Mouse (Mus musculus) kidney, embryonic 14.5 days (tissue): ENCODE results near the gene Gpx7. TPM values are rescaled to one million over a fixed set of nuclear protein-coding genes. Genes with fewer than 3 reads are reported as not detected.
A peak's percentile ranks its signal among the peaks of the same experiment; 100 is the strongest.

ENCODE experiments used
- ATAC-seq: fragments of 200-750 bp; cut with Nextera tagmentation; 2 replicates; pipeline ENCODE4 v1.8.0; 2017; ENCODE audit warnings: moderate number of reproducible peaks, mild to moderate bottlenecking, moderate TSS enrichment, moderate library complexity; ENCODE audit not compliant: low FRiP score, low TSS enrichment
- H3K27ac ChIP-seq: fragments of 300-500 bp; sonication (generic); 2 replicates; pipeline ENCODE4 v1.5.1; 2014; ENCODE audit warnings: low read depth, mild to moderate bottlenecking, low read length, moderate library complexity, mixed read lengths
- H3K27me3 ChIP-seq: fragments of 300-500 bp; sonication (generic); 2 replicates; pipeline ENCODE4 v1.6.1; 2014; ENCODE audit warnings: mild to moderate bottlenecking, low read length; ENCODE audit not compliant: control insufficient read depth, insufficient read depth
- H3K36me3 ChIP-seq: fragments of 300-500 bp; sonication (generic); 2 replicates; pipeline ENCODE4 v1.6.1; 2014; ENCODE audit warnings: low read length, mixed read lengths; ENCODE audit not compliant: control insufficient read depth, insufficient read depth
- H3K4me1 ChIP-seq: fragments of 300-500 bp; sonication (generic); 2 replicates; pipeline ENCODE4 v1.6.1; 2014; ENCODE audit warnings: low read length, mixed read lengths; ENCODE audit not compliant: control insufficient read depth, insufficient read depth
- H3K4me2 ChIP-seq: fragments of 300-500 bp; sonication (generic); replicated peaks from 2 replicates; pipeline ENCODE4 v1.6.1; 2014; ENCODE audit warnings: low read depth, mild to moderate bottlenecking, low read length
- H3K4me3 ChIP-seq: fragments of 300-500 bp; sonication (generic); 2 replicates; pipeline ENCODE4 v1.5.1; 2014; ENCODE audit warnings: mild to moderate bottlenecking, low read length
- H3K9ac ChIP-seq: fragments of 300-500 bp; sonication (generic); 2 replicates; pipeline ENCODE4 v1.6.1; 2014; ENCODE audit warnings: low read depth, mild to moderate bottlenecking, low read length, moderate library complexity
- H3K9me3 ChIP-seq: fragments of 300-500 bp; sonication (generic); 2 replicates; pipeline ENCODE4 v1.6.1; 2016; ENCODE audit warnings: low read length; ENCODE audit not compliant: control insufficient read depth
- WGBS: fragments of 180-500 bp; shearing (Covaris S2); extraction: QIAGEN DNeasy Blood & Tissue Kit; methylation state at CpG from one replicate; pipeline ENCODE4 v1.1.7; 2014; 5-methylcytosine and 5-hydroxymethylcytosine counted together
- polyA plus RNA-seq: library from polyadenylated mRNA; unstranded; fragments of >200 nt; fragmentation: Nextera tagmentation; extraction: Ambion mirVana; gene quantifications from 2 replicates; pipeline ENCODE4 v1.2.1, GENCODE M21; 2014

The Gpx7 gene
- polyA plus RNA-seq, 1 experiment from 2014 or later, result 52.1 TPM

DNA sequence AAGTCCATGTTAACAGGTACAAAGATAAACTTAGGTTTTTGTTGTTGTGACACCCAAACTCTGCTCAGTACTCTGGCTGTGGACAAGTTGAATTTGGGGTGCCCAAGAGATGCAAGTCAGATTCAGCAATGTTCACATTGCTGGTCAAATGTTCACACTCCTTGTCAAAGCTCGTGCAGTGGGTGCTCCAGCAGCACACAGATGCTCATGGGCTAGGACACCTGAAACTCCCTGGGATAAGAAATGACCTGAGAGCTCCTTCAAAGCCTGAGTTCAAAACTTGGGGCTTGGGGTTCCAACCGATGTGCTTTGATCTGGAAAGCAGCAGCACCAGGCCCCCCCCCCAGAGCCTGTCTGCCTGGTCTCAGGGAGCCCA, 24.8 kb upstream of the Gpx7 start:
- Histone ChIP-seq H3K36me3 (no peaks in the 10 kb centered on the region), H3K4me3 (no peak overlapping the region), H3K9me3 (no peaks in the 10 kb centered on the region), H3K27ac (peak overlapping the region; percentile 30; the same call in 1 of the 2 replicates), H3K4me2 (no peak overlapping the region), H3K27me3 (no peaks in the 10 kb centered on the region), H3K4me1 (peaks cover 16% of the 10 kb centered on the region), H3K9ac (no peak overlapping the region)
- ATAC-seq, result no peak
- 37% methylated on average over 2 of the region's 2 CpGs for WGBS

DNA sequence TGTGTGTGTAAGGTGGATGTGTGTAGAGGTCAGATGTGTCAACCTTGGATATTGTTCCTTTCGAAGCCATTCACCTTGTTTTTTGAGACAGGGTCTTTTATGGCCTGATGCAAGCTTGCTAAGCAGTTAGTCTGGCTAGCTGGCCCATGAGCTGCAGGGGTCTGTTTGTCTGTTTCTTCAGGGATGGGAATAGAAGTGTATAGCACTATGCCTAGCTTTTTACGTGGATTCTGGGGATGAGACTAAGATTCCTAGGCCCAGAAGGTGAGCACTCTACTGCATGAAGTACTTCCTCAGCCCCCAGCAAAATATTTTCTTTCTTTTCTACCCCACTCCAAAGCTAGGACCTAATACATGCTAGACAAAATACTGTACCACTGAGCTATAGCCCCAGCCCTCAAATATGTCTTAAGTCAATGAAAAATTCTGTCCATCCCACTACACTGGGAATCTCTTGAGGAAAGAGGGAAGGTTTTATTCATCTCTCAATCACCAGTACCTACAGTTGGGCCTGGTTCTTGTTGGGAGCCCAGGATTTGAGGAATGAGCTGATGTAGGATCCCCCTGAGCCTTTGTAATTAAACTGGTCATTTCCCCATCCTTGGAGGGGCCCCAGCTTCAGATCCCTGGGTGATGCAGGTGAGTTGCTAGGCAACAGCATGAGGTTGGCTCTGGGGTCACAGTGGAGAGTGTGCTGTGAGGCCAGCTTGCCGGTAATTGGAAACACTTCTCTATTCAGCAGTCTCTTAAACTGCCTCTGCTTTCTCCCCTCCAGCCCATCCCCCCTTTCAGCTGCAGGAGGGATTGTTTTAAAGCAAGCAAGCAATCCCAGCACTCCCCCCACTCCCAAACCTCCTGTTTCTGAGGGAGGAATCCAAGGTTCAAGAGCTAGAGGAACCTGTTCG, 24.1 kb upstream of the Gpx7 start:
- Histone ChIP-seq H3K27ac (peak overlapping the region; percentile 30; the same call in 1 of the 2 replicates), H3K9ac (no peak overlapping the region), H3K9me3 (no peaks in the 10 kb centered on the region), H3K4me2 (no peak overlapping the region), H3K4me1 (peaks cover 16% of the 10 kb centered on the region), H3K4me3 (no peak overlapping the region), H3K27me3 (no peaks in the 10 kb centered on the region), H3K36me3 (no peaks in the 10 kb centered on the region)
- ATAC-seq, result peak; percentile 89
- WGBS, result 36% methylated on average over 4 of the region's 4 CpGs

DNA sequence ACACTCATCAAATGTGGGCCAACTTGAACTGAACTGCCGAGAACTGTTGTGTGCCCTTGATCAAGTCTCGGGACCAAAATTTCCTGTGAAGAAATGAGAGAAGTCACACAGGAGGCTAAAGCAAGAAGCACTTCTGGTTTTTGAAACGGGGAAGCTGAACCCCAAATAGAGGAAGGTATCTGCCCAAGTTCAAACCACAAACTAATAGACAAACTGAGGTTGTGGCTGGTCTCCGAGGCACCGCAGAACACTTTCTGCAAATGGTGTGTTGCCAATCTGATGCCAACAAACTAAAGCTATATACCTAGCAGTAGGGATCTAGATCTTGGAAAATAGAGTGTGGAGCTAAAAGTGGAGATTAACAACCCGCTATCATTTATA, 21.6 kb upstream of the Gpx7 start:
- 89% methylated on average over 6 of the region's 6 CpGs for WGBS
- peaks cover 12% of the 10 kb centered on the region for H3K4me1 ChIP-seq

DNA sequence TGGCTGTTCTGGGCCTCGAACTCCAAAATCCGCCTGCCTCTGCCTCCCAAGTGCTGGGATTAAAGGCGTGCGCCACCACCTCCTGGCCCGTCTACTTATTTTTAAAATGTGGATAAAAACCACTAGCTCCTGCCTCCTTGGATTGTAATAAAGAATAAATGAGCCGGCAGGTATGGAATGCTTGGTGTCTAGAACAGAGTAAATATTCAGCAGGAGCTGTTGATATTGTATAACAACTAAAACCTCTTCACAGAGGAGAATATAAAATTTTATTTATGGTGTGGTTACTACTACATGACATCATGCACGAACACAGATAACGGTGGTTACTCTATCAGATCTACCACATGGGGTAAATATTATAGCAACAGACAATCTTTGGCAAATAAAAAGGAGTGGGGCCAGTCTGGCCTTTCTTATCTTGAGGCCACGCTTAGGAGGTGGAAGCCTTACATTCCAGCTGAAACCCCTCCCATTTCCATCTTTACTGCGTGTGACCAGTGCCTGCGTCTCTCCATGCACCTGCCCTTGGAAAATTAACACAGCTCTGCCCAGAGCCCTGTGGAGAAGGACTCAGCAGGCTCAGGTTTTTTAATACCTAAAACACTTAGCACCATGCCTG, 21.1 kb upstream of the Gpx7 start:
- Histone ChIP-seq H3K9me3 (no peaks in the 10 kb centered on the region), H3K9ac (no peak overlapping the region), H3K27me3 (no peaks in the 10 kb centered on the region), H3K36me3 (no peaks in the 10 kb centered on the region), H3K4me1 (peaks cover 10% of the 10 kb centered on the region; the same call in 1 of the 2 replicates), H3K4me2 (no peak overlapping the region), H3K4me3 (no peak overlapping the region), H3K27ac (no peak overlapping the region)
- 66% methylated on average over 11 of the region's 11 CpGs for WGBS
- no peak for ATAC-seq

More for the DNA sequence above, 21.6 kb upstream of the Gpx7 start:
- Histone ChIP-seq H3K4me2 (no peak overlapping the region), H3K9ac (no peak overlapping the region), H3K4me3 (no peak overlapping the region), H3K27ac (no peak overlapping the region), H3K9me3 (no peaks in the 10 kb centered on the region), H3K36me3 (no peaks in the 10 kb centered on the region), H3K27me3 (no peaks in the 10 kb centered on the region)
- no peak for ATAC-seq

DNA sequence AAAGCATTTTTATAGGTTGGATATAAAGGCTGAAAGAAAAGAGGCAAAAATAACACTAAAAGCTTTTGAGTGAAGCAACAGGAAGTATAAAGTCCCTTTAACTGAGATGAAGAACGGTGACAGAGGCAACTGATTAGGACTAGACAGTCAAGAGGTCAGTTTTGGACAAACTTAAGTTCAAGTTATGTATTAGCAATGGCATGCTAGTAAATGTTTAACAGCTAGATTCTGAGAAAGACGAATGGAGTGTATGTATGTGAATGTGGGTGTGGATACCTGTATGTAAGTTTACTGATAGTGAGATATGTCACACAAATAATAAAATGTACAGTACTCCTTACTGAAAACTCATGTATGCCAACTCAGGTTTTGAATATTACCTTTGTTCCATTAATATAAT, 17.8 kb upstream of the Gpx7 start:
- Histone ChIP-seq H3K4me3 (no peak overlapping the region), H3K27ac (no peak overlapping the region), H3K27me3 (no peaks in the 10 kb centered on the region), H3K9me3 (no peaks in the 10 kb centered on the region), H3K4me1 (no peaks in the 10 kb centered on the region), H3K36me3 (no peaks in the 10 kb centered on the region), H3K9ac (no peak overlapping the region), H3K4me2 (no peak overlapping the region)
- no peak for ATAC-seq
- WGBS, result 76% methylated on average over 2 of the region's 2 CpGs

DNA sequence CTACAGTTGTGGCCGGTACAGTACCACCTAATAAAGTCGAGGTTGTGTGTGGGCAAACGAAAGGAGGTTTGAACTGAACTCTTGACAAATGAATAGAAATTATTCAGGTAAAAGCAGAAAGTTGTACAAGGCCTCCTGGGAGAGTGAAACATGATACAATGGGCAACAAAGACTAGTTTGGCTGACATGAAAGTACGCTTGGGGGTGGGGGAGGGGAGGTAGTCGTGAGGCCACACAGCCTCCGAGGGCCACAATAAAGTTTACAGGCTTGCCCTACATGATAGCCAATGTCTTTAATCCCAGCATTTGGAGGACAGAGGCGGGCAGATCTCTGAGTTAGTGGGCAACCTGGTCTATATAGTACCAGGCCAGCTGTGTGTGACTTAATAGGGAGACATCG, 860 bp upstream of the Gpx7 start:
- no peak for ATAC-seq
- H3K9ac ChIP-seq, result no peak overlapping the region
- H3K36me3 ChIP-seq, result no peaks in the 10 kb centered on the region
- H3K4me1 ChIP-seq, result peaks cover 17% of the 10 kb centered on the region; the same call in 1 of the 2 replicates
- no peaks in the 10 kb centered on the region for H3K27me3 ChIP-seq
- 31% methylated on average over 8 of the region's 8 CpGs for WGBS
- H3K4me3 ChIP-seq, result no peak overlapping the region
- no peaks in the 10 kb centered on the region for H3K9me3 ChIP-seq
- H3K27ac ChIP-seq, result no peak overlapping the region
- no peak overlapping the region for H3K4me2 ChIP-seq

DNA sequence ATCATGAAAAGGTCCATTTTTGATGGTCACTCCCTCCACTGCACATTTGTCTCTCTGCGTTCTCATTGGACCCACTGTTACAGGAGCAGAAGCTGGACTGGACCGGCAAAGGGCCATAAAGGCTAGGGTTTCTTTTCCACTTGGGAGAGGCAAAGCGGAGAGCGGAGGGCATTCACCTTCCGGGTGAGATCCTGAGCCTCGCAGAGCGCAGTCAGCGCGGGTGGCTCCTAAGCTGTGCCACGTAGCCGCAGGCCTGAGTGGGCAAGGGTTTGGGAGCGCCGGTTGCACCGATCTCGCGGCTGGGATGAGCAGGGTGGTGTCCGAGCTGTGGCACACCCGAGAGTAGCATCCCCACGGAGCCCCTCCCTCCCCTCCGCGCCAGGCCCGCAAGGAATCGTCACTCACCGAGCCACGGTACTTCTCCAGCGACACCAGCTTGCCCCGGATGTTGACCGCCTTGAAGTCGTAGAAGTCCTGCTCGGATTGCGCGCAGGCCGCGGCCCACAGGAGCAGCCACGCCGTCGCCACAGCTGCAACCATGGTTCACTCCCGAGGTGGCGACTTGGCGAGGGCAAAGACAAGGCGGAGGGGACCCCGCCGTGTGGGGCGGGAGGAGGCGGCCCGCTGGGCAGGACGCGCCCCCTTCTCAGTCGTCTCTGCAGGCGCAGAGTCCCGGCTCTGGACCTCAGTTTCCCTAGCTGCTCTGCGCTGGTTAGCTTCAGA, 462 bp downstream of the Gpx7 start:
- Histone ChIP-seq H3K27me3 (no peaks in the 10 kb centered on the region), H3K9me3 (no peaks in the 10 kb centered on the region), H3K36me3 (no peaks in the 10 kb centered on the region), H3K27ac (peak overlapping the region; percentile 73), H3K9ac (peak overlapping the region; percentile 74), H3K4me1 (peaks cover 17% of the 10 kb centered on the region; the same call in 1 of the 2 replicates), H3K4me3 (peak overlapping the region; percentile 49), H3K4me2 (peak overlapping the region; percentile 79)
- 1% methylated on average over 51 of the region's 52 CpGs for WGBS
- ATAC-seq, result peak; percentile 74

DNA sequence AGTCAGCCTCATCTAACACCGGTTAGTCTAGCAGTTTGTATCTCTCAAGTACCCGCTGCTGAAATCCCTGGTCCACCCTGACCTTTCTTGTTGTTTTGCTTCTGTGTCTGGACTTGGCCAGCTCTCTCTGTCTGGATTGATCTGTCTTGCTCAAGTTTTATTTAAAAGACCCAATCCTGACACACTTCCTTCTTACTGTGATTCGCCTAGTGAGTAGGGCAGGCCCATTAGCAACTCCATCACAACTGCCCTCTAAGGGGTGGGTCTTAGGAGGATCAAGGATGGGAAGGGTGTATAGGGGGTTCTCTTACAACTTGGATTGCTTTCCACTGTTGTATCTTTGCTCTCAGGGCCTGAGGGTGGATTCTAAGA, 1.0 kb downstream of the Gpx7 start:
- no peaks in the 10 kb centered on the region for H3K9me3 ChIP-seq
- 55% methylated on average over 3 of the region's 3 CpGs for whole genome bisulfite sequencing
- peak overlapping the region; percentile 79 for H3K4me2 ChIP-seq
- no peaks in the 10 kb centered on the region for H3K27me3 ChIP-seq
- peaks cover 17% of the 10 kb centered on the region; the same call in 1 of the 2 replicates for H3K4me1 ChIP-seq
- H3K9ac ChIP-seq, result peak overlapping the region; percentile 74; the same call in 1 of the 2 replicates
- H3K36me3 ChIP-seq, result no peaks in the 10 kb centered on the region
- H3K4me3 ChIP-seq, result peak overlapping the region; percentile 49
- peak overlapping the region; percentile 73; the same call in 1 of the 2 replicates for H3K27ac ChIP-seq
- ATAC-seq, result peak; percentile 81
